Mouse (Mus musculus) splenic B cell, adult 2 months (primary cell): ENCODE results near the gene Shld1.

ENCODE experiments used
- DNase-seq: peaks from one replicate; pipeline ENCODE4 v3.0.0-alpha.2; 2011; ENCODE audit warnings: low read depth, low spot score
- H3K27me3 ChIP-seq: 2 replicates; pipeline ENCODE4 v1.6.1; 2012; ENCODE audit warnings: mild to moderate bottlenecking, low read length, moderate library complexity, mixed read lengths; ENCODE audit not compliant: control insufficient read depth, poor library complexity, insufficient read depth, severe bottlenecking
- H3K36me3 ChIP-seq: 2 replicates; pipeline ENCODE4 v1.6.1; 2012; ENCODE audit warnings: mild to moderate bottlenecking, low read length, moderate library complexity, mixed read lengths; ENCODE audit not compliant: control insufficient read depth, poor library complexity, insufficient read depth, severe bottlenecking

Shld1 gene

GRCm38 (mm10) chr2:132724561-132724960 is 37.8 kb downstream of the Shld1 start:
- Histone ChIP-seq H3K36me3 (no peaks in the 10 kb centered on the region), H3K27me3 (no peaks in the 10 kb centered on the region)
- DNase-seq, result no peak

DNA sequence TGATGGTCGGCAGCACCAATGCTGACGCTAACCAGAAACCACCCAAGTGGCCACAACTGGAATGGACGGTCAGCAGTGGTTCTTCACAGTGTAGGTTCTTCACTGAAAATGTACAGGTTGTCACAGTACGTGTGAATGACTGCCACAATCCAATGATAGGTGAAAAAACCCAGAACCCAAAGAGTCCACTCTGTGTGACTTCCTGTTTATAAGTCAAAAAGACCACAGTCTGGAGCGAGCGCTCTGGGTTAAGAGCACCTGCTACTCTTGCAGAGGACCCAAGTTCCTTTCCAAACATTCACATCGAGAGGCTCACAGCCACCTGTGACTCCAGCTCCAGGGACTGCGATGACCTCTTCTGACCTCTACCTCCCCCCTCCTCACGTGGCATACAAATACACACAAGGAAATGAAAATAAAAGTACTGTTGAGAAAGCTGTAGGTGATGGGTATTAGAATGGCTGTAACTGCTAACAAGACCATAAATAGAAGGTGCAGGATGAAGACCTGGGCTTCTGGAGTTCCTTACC is 38.7 kb downstream of the Shld1 start:
- H3K36me3 ChIP-seq, result no peaks in the 10 kb centered on the region
- no peaks in the 10 kb centered on the region for H3K27me3 ChIP-seq
- peak; percentile 21 for DNase-seq

DNA sequence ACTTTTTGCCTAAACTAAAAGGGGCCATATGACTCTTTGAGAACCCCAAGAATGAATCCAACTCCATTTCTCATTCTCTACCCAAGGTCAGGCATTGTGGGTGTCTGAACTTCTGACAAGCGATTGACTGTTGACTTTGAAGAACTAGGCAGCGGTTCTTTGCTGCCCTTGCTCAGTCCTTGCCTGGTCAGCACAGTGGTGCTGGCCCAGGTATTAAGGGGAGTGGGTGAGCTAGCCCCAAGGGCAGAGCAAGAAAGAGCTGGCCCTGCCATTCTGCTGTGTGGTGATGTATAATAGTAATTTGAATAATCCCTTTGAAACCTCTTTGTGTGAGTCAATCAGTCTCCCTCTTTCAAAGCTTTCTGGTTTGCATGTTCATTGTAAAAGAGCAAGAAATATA is 39.4 kb downstream of the Shld1 start:
- H3K36me3 ChIP-seq, result no peaks in the 10 kb centered on the region
- no peak for DNase-seq

DNA sequence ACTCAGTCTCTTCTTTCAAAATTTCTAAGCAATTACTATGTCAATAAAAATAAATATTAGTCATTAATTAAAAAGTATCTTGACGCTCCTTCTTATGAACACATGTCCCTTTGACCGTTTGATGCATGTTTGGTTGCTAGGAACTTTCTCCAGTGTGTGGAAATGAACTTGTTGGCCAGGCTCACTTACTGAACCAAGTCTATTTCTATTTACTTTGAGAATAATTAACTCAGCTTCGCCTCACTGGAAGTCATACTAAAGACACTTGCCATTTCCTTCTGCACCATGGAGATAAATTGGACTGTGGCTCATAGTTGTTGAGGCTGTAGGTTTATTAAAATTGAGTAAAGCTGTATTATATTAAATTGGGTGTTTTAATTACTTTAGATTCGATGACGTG is 46.2 kb downstream of the Shld1 start:
- H3K27me3 ChIP-seq, result no peaks in the 10 kb centered on the region
- H3K36me3 ChIP-seq, result no peaks in the 10 kb centered on the region
- no peak for DNase-seq

More for the DNA sequence above, 39.4 kb downstream of the Shld1 start:
- H3K27me3 ChIP-seq, result no peaks in the 10 kb centered on the region

DNA sequence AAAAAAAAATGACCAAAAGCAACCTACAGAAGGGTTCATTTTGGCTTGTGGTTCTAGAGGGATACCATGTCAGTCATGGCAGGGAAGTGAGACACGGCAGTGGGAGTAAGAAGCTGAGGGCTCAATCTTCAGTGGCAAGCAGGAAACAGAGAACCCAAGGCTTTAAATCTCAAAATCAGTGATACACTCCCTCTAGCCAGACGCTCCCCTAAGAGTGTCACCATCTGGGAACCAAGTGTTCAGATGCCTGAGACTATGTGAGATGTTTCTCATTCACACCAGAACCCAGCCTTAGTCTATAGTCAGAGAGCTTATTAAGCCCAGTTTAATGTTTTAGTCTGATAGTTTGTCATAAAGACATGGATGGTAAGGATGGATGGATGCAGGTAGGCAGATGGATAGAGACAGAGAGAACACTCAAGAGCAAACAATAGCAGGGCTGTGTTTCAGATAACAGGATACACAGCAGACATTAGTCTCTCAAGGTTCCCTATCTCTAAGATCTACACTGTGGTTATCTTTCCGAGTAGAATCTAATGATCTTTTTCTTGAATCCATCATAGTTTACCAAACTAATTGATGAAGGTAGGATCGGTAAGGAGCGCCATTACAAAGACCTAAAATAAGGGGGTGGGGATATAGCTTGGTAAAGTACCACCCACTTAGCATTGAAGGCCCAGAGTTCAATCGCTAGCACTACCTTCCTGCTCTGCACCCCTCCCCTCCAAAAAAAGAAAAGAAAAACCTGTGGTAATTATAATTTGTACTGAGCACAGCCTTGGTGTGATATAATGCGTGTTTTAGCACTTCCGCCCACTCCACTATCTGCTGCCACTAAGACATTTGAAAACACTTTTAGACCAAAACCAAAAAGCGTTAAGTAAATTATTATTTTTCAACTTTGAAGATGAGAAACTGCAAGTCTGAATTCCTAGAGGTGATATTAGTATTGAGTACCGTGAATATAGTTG is 47.2 kb downstream of the Shld1 start:
- no peak for DNase-seq
- Histone ChIP-seq H3K36me3 (no peaks in the 10 kb centered on the region), H3K27me3 (no peaks in the 10 kb centered on the region)

DNA sequence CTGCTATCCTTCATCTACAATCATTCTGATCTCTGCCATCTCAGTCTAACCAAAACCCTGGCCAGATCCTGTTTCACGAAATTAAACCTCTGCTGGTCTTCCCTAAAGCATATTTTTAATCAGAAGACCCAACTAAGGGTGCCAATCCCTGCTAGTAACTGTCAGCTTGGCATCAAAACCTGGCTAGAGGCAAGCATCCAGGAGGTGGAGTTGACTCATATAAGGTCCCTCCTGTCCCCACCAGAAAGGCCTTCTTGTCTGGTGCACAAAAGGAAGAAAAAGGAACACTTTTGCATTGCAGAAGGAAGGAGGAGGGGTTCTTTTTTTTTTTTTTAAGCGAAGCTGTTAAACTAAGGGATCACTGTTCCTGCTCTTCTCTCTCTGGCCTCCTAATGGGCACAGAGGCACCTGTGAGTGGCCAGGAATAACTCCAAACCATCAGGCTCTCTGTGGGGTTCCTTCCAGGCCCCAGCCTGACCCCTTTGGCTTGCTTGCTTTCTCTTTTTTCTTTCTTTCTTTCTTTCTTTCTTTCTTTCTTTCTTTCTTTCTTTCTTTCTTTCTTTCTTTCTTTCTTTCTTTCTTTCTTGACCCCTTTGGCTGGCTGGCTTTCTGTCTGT is 52.2 kb downstream of the Shld1 start:
- no peak for DNase-seq
- Histone ChIP-seq H3K27me3 (no peaks in the 10 kb centered on the region), H3K36me3 (no peaks in the 10 kb centered on the region; the same call in 1 of the 2 replicates)

- DNase-seq, result no peak
- no peaks in the 10 kb centered on the region for H3K27me3 ChIP-seq
- H3K36me3 ChIP-seq, result no peaks in the 10 kb centered on the region; the same call in 1 of the 2 replicates
Measured at GRCm38 (mm10) chr2:132741862-132742347, 55.2 kb downstream of the Shld1 start.

GRCm38 (mm10) chr2:132744866-132745265 is 58.1 kb downstream of the Shld1 start:
- no peak for DNase-seq
- H3K36me3 ChIP-seq, result no peaks in the 10 kb centered on the region; the same call in 1 of the 2 replicates
- no peaks in the 10 kb centered on the region for H3K27me3 ChIP-seq

DNA sequence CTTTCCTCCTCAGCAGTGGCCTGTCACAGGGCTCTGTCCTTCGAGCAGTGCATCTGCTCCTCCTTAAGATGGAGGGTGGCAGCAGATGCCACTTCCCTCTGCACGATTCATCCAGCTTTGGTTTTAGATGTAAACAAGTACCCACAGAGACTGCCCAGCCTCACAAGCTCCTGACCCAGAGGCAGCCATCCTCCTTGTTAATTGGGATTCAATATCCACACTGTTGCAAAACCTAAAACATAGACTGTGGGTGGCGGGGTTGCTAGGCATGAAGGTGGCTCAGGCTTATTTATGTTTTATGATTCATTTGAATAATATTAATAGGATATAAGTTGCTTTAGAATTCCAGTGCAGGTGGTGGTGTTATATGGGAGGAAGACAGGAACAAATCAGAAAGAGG is 59.4 kb downstream of the Shld1 start:
- no peak for DNase-seq
- Histone ChIP-seq H3K27me3 (no peaks in the 10 kb centered on the region), H3K36me3 (no peaks in the 10 kb centered on the region)

DNA sequence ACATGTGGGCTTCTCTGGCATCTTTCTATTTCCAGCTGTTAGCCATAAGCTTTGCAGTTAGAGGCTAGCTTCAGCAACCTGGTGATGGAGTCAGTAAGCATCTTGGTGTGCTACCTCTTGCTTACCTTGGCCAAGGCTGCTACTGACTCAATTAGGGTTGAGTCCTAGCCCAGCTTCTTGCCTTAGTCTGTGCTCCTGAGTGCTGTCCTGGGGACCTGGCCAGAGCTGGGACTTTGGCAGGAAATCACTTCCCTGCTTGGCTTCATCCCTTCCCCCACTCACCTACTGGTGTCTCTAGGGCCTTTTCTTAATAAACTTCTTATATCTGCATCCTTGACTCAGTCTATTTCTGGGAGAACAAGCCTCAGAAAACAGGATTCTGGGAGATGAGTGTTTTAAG is 64.0 kb downstream of the Shld1 start:
- Histone ChIP-seq H3K36me3 (no peaks in the 10 kb centered on the region), H3K27me3 (no peaks in the 10 kb centered on the region)
- DNase-seq, result no peak

DNA sequence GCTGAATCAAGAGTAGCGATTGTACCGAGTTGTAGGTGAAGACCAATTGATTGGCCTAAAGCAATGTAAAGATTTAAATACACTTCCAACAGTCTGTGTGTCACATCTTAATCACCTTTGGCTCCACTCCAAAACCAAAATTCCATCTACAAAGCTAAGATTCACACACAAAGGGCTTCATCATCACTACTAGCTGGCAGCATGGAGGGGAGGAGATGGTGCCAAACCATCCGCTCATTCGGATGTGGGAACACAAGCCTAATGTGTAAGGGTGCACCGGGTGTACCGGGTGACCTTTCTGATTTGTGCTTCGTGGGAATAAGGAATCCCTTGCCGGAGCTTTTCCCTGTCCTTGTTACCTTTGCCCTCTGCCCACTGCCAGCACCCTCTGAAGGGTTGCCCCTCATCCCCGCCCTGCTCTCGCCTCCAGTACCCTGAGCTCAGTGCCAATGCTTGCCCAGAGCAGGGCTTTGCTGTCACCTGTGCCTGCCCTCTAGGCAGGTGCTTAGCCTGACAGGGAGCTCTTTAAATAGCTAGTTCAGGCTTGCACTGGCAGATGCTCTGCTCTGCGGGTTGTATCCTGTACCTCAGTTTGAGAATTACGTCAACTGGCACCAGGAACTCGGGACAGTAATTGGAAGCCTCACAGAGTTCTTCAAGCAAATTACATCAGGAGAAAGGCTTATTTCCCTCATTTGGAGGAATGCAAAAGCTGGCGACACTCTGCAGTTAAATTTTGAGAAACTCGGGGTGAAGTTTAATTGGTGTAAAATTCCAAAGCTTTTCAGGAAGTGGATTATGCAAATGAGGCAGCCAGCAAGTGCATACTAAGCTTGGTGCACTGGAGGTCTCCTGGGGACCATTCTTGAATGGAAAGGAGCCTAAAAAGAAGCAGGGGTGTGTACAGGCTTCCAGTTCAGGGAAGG is 64.7 kb downstream of the Shld1 start:
- Histone ChIP-seq H3K36me3 (no peaks in the 10 kb centered on the region), H3K27me3 (no peaks in the 10 kb centered on the region)
- no peak for DNase-seq

DNA sequence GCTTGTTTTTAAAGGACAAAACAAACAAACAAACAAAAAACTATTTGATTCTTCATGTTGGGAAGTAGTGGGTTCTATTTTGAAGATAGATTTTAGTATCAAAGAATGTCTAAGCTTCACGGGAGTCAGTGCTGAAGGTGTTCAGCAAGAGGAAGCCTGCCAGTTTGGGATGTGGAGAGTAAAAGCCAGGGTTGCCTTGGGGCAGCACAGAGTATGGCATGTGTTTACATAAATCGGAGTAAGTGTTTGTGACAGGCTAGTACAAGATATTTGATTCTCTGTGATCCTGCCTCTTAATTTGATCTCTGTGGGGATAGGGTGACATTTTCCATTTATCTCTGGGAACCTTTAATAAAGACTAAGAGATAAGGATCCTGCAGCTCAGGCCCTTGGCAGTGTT is 65.7 kb downstream of the Shld1 start:
- Histone ChIP-seq H3K36me3 (no peaks in the 10 kb centered on the region), H3K27me3 (no peaks in the 10 kb centered on the region)
- DNase-seq, result no peak

- DNase-seq, result no peak
- H3K27me3 ChIP-seq, result no peaks in the 10 kb centered on the region
- H3K36me3 ChIP-seq, result no peaks in the 10 kb centered on the region
Measured at GRCm38 (mm10) chr2:132753137-132753536, 66.4 kb downstream of the Shld1 start.

- DNase-seq, result no peak
- H3K27me3 ChIP-seq, result no peaks in the 10 kb centered on the region
- H3K36me3 ChIP-seq, result no peaks in the 10 kb centered on the region
Measured at GRCm38 (mm10) chr2:132757911-132758310, 71.2 kb downstream of the Shld1 start.
